Mouse (Mus musculus): Measurements from ENCODE around the gene Cav2. TPM values are rescaled to one million over a fixed set of nuclear protein-coding genes. Genes with fewer than 3 reads are reported as not detected.

Gene Cav2
- polyA plus RNA-seq, 1 experiment, result 2.9 TPM

- TF ChIP-seq SRF (IDR thresholded peaks at IDR 0.05; ENCODE audit: control insufficient read depth, insufficient read length, low read depth), result no peak
- TF ChIP-seq MYOG (IDR thresholded peaks at IDR 0.05; ENCODE audit: control insufficient read depth in 1 of 3, insufficient read depth in 1 of 3, insufficient read length in 2 of 3, low read depth in 2 of 3), result no peak
- no peak for TF ChIP-seq REST (IDR thresholded peaks at IDR 0.05; ENCODE audit: insufficient read depth, insufficient read length)
- TF ChIP-seq CEBPB (IDR thresholded peaks at IDR 0.05; ENCODE audit: insufficient read depth, poor library complexity, severe bottlenecking), result no peak
- TF ChIP-seq TCF12 (IDR thresholded peaks at IDR 0.05; ENCODE audit: insufficient read depth, poor library complexity, severe bottlenecking), result no peak
- no peak for TF ChIP-seq POLR2AphosphoS2 (IDR thresholded peaks at IDR 0.05; ENCODE audit: insufficient read length, low read depth)
- TF ChIP-seq MAX (IDR thresholded peaks at IDR 0.05; ENCODE audit: low read depth), result no peak
- TF ChIP-seq POLR2A (IDR thresholded peaks at IDR 0.05; ENCODE audit: insufficient read length, low read depth), result no peak
- no peak for TF ChIP-seq TCF3 (IDR thresholded peaks at IDR 0.05; ENCODE audit: insufficient read length, low read depth)
- no peak for TF ChIP-seq E2F4 (IDR thresholded peaks at IDR 0.05; ENCODE audit: insufficient read depth)
- no peak for TF ChIP-seq USF1 (IDR thresholded peaks at IDR 0.05; ENCODE audit: low read depth)
- TF ChIP-seq MYOD1 (IDR thresholded peaks at IDR 0.05; ENCODE audit: control insufficient read depth in 1 of 3, insufficient read length in 2 of 3, low read depth in 2 of 3), result no peak
- Histone ChIP-seq H3K79me2 (ENCODE audit: control insufficient read depth, insufficient read depth) (no peaks in the 10 kb centered on the region), H3K4me3 (no peak overlapping the region), H3ac (ENCODE audit: control insufficient read depth, insufficient read length) (no peak overlapping the region), H3K36me3 (ENCODE audit: control insufficient read depth, insufficient read depth) (no peaks in the 10 kb centered on the region), H3K27me3 (ENCODE audit: control insufficient read depth, insufficient read depth, insufficient read length) (no peaks in the 10 kb centered on the region), H3K4me2 (ENCODE audit: low read depth) (no peak overlapping the region)
These were observed 18.2 kb upstream of the Cav2 start for GRCm38 (mm10) chr6:17262786-17263185.

- Histone ChIP-seq H3K36me3 (ENCODE audit: control insufficient read depth, insufficient read depth) (no peaks in the 10 kb centered on the region), H3K27me3 (ENCODE audit: control insufficient read depth, insufficient read depth, insufficient read length) (no peaks in the 10 kb centered on the region), H3K4me2 (ENCODE audit: low read depth) (no peak overlapping the region), H3ac (ENCODE audit: control insufficient read depth, insufficient read length) (no peak overlapping the region), H3K79me2 (ENCODE audit: control insufficient read depth, insufficient read depth) (no peaks in the 10 kb centered on the region), H3K4me3 (no peak overlapping the region)
- no peak for TF ChIP-seq REST (IDR thresholded peaks at IDR 0.05; ENCODE audit: insufficient read depth, insufficient read length)
- no peak for TF ChIP-seq MAX (IDR thresholded peaks at IDR 0.05; ENCODE audit: low read depth)
- no peak for TF ChIP-seq TCF3 (IDR thresholded peaks at IDR 0.05; ENCODE audit: insufficient read length, low read depth)
- TF ChIP-seq USF1 (IDR thresholded peaks at IDR 0.05; ENCODE audit: low read depth), result no peak
- no peak for TF ChIP-seq POLR2A (IDR thresholded peaks at IDR 0.05; ENCODE audit: insufficient read length, low read depth)
- no peak for TF ChIP-seq MYOG (IDR thresholded peaks at IDR 0.05; ENCODE audit: control insufficient read depth in 1 of 3, insufficient read depth in 1 of 3, insufficient read length in 2 of 3, low read depth in 2 of 3)
- no peak for TF ChIP-seq MYOD1 (IDR thresholded peaks at IDR 0.05; ENCODE audit: control insufficient read depth in 1 of 3, insufficient read length in 2 of 3, low read depth in 2 of 3)
- no peak for TF ChIP-seq TCF12 (IDR thresholded peaks at IDR 0.05; ENCODE audit: insufficient read depth, poor library complexity, severe bottlenecking)
- no peak for TF ChIP-seq E2F4 (IDR thresholded peaks at IDR 0.05; ENCODE audit: insufficient read depth)
- no peak for TF ChIP-seq SRF (IDR thresholded peaks at IDR 0.05; ENCODE audit: control insufficient read depth, insufficient read length, low read depth)
- no peak for TF ChIP-seq CEBPB (IDR thresholded peaks at IDR 0.05; ENCODE audit: insufficient read depth, poor library complexity, severe bottlenecking)
These were observed 15.9 kb upstream of the Cav2 start for GRCm38 (mm10) chr6:17265043-17265442.

- TF ChIP-seq MYOG (IDR thresholded peaks at IDR 0.05; ENCODE audit: control insufficient read depth in 1 of 3, insufficient read depth in 1 of 3, insufficient read length in 2 of 3, low read depth in 2 of 3), result no peak
- TF ChIP-seq CEBPB (IDR thresholded peaks at IDR 0.05; ENCODE audit: insufficient read depth, poor library complexity, severe bottlenecking), result no peak
- no peak for TF ChIP-seq TCF12 (IDR thresholded peaks at IDR 0.05; ENCODE audit: insufficient read depth, poor library complexity, severe bottlenecking)
- no peak for TF ChIP-seq POLR2A (IDR thresholded peaks at IDR 0.05; ENCODE audit: insufficient read length, low read depth)
- TF ChIP-seq E2F4 (IDR thresholded peaks at IDR 0.05; ENCODE audit: insufficient read depth), result no peak
- TF ChIP-seq POLR2AphosphoS2 (IDR thresholded peaks at IDR 0.05; ENCODE audit: insufficient read length, low read depth), result no peak
- Histone ChIP-seq H3K36me3 (ENCODE audit: control insufficient read depth, insufficient read depth) (no peaks in the 10 kb centered on the region), H3K4me2 (ENCODE audit: low read depth) (no peak overlapping the region), H3K4me3 (no peak overlapping the region), H3K79me2 (ENCODE audit: control insufficient read depth, insufficient read depth) (no peaks in the 10 kb centered on the region), H3K27me3 (ENCODE audit: control insufficient read depth, insufficient read depth, insufficient read length) (no peaks in the 10 kb centered on the region), H3ac (ENCODE audit: control insufficient read depth, insufficient read length) (no peak overlapping the region)
These were observed 14.5 kb upstream of the Cav2 start for GRCm38 (mm10) chr6:17266466-17266865.

GRCm38 (mm10) chr6:17278366-17278765 lies 2.6 kb upstream of the Cav2 start:
- no peaks in the 10 kb centered on the region for H3K27me3 ChIP-seq (ENCODE audit: control insufficient read depth, insufficient read depth, insufficient read length)

GRCm38 (mm10) chr6:17281757-17282092 lies 740 bp downstream of the Cav2 start:
- H3K4me2 ChIP-seq (ENCODE audit: low read depth), result peak overlapping the region; percentile 77
- TF ChIP-seq MAX (IDR thresholded peaks at IDR 0.05; ENCODE audit: low read depth) (no peak), CEBPB (IDR thresholded peaks at IDR 0.05; ENCODE audit: insufficient read depth, poor library complexity, severe bottlenecking) (no peak), E2F4 (IDR thresholded peaks at IDR 0.05; ENCODE audit: insufficient read depth) (no peak), TCF3 (IDR thresholded peaks at IDR 0.05; ENCODE audit: insufficient read length, low read depth) (no peak), USF1 (IDR thresholded peaks at IDR 0.05; ENCODE audit: low read depth) (no peak), POLR2A (IDR thresholded peaks at IDR 0.05; ENCODE audit: insufficient read length, low read depth) (no peak), SRF (IDR thresholded peaks at IDR 0.05; ENCODE audit: control insufficient read depth, insufficient read length, low read depth) (no peak), MYOG (IDR thresholded peaks at IDR 0.05; ENCODE audit: control insufficient read depth in 1 of 3, insufficient read depth in 1 of 3, insufficient read length in 2 of 3, low read depth in 2 of 3) (no peak), TCF12 (IDR thresholded peaks at IDR 0.05; ENCODE audit: insufficient read depth, poor library complexity, severe bottlenecking) (no peak), REST (IDR thresholded peaks at IDR 0.05; ENCODE audit: insufficient read depth, insufficient read length) (no peak), POLR2AphosphoS2 (IDR thresholded peaks at IDR 0.05; ENCODE audit: insufficient read length, low read depth) (no peak), MYOD1 (IDR thresholded peaks at IDR 0.05; ENCODE audit: control insufficient read depth in 1 of 3, insufficient read length in 2 of 3, low read depth in 2 of 3) (no peak)
- no peaks in the 10 kb centered on the region for H3K27me3 ChIP-seq (ENCODE audit: control insufficient read depth, insufficient read depth, insufficient read length)
- H3ac ChIP-seq (ENCODE audit: control insufficient read depth, insufficient read length), result no peak overlapping the region
- H3K36me3 ChIP-seq (ENCODE audit: control insufficient read depth, insufficient read depth), result no peaks in the 10 kb centered on the region
- H3K79me2 ChIP-seq (ENCODE audit: control insufficient read depth, insufficient read depth), result no peaks in the 10 kb centered on the region
- peak overlapping the region; percentile 36 for H3K4me3 ChIP-seq

More at GRCm38 (mm10) chr6:17278366-17278765, 2.6 kb upstream of the Cav2 start:
- H3K4me3 ChIP-seq, result no peak overlapping the region
- no peaks in the 10 kb centered on the region for H3K36me3 ChIP-seq (ENCODE audit: control insufficient read depth, insufficient read depth)
- H3ac ChIP-seq (ENCODE audit: control insufficient read depth, insufficient read length), result no peak overlapping the region
- H3K4me2 ChIP-seq (ENCODE audit: low read depth), result no peak overlapping the region
- no peaks in the 10 kb centered on the region for H3K79me2 ChIP-seq (ENCODE audit: control insufficient read depth, insufficient read depth)
- no peak for TF ChIP-seq POLR2AphosphoS2 (IDR thresholded peaks at IDR 0.05; ENCODE audit: insufficient read length, low read depth)
- no peak for TF ChIP-seq CEBPB (IDR thresholded peaks at IDR 0.05; ENCODE audit: insufficient read depth, poor library complexity, severe bottlenecking)
- no peak for TF ChIP-seq SRF (IDR thresholded peaks at IDR 0.05; ENCODE audit: control insufficient read depth, insufficient read length, low read depth)
- no peak for TF ChIP-seq E2F4 (IDR thresholded peaks at IDR 0.05; ENCODE audit: insufficient read depth)
- TF ChIP-seq TCF12 (IDR thresholded peaks at IDR 0.05; ENCODE audit: insufficient read depth, poor library complexity, severe bottlenecking), result no peak
- TF ChIP-seq USF1 (IDR thresholded peaks at IDR 0.05; ENCODE audit: low read depth), result no peak
- TF ChIP-seq POLR2A (IDR thresholded peaks at IDR 0.05; ENCODE audit: insufficient read length, low read depth), result no peak
- TF ChIP-seq TCF3 (IDR thresholded peaks at IDR 0.05; ENCODE audit: insufficient read length, low read depth), result no peak
- no peak for TF ChIP-seq REST (IDR thresholded peaks at IDR 0.05; ENCODE audit: insufficient read depth, insufficient read length)

Measured in myocyte (in vitro differentiated cells).